Mouse (Mus musculus): ENCODE measurements around the gene Tubb4b.

Tubb4b gene

GRCm38 (mm10) chr2:25225811-25226379, 1.4 kb upstream of the Tubb4b start:
- DNase-seq (ENCODE audit: low read depth, low spot score): no peak

GRCm38 (mm10) chr2:25224766-25225752, 557 bp upstream of the Tubb4b start:
- DNase-seq (ENCODE audit: low read depth, low spot score): no peak

- no peak for DNase-seq (ENCODE audit: low read depth, low spot score)
These were observed 616 bp downstream of the Tubb4b start for GRCm38 (mm10) chr2:25223681-25224491.

- no peak for DNase-seq (ENCODE audit: low read depth, low spot score)
These were observed 3.1 kb downstream of the Tubb4b start for GRCm38 (mm10) chr2:25221331-25221772.

GRCm38 (mm10) chr2:25218445-25218844, 6.1 kb downstream of the Tubb4b start, which contains the start of gene Fam166a:
Gene Fam166a, plus strand, starts transcription at chr2:25218745.
- no peak for DNase-seq (ENCODE audit: low read depth, low spot score)

- no peak for DNase-seq (ENCODE audit: low read depth, low spot score)
These were observed 6.8 kb downstream of the Tubb4b start for GRCm38 (mm10) chr2:25217666-25218065.

- no peak for DNase-seq (ENCODE audit: low read depth, low spot score)
These were observed 10.1 kb downstream of the Tubb4b start, which contains the start of gene Stpg3 for GRCm38 (mm10) chr2:25214444-25214843. Gene Stpg3, minus strand, starts transcription at chr2:25214637.

GRCm38 (mm10) chr2:25213266-25213865, 11.1 kb downstream of the Tubb4b start:
- DNase-seq (ENCODE audit: low read depth, low spot score): no peak

- DNase-seq (ENCODE audit: low read depth, low spot score): peak; percentile 90
These were observed 13.3 kb downstream of the Tubb4b start, which contains the start of gene Nelfb for GRCm38 (mm10) chr2:25211121-25211670. Gene Nelfb, minus strand, starts transcription at chr2:25211489.

- DNase-seq (ENCODE audit: low read depth, low spot score): no peak
These were observed 13.8 kb downstream of the Tubb4b start for GRCm38 (mm10) chr2:25210686-25211085.

GRCm38 (mm10) chr2:25207593-25207992, 16.9 kb downstream of the Tubb4b start:
- no peak for DNase-seq (ENCODE audit: low read depth, low spot score)

GRCm38 (mm10) chr2:25203631-25204214, 20.8 kb downstream of the Tubb4b start:
- no peak for DNase-seq (ENCODE audit: low read depth, low spot score)

GRCm38 (mm10) chr2:25200631-25201030, 23.9 kb downstream of the Tubb4b start:
- no peak for DNase-seq (ENCODE audit: low read depth, low spot score)

- no peak for DNase-seq (ENCODE audit: low read depth, low spot score)
These were observed 26.6 kb downstream of the Tubb4b start for GRCm38 (mm10) chr2:25197946-25198345.

GRCm38 (mm10) chr2:25197191-25197590, 27.3 kb downstream of the Tubb4b start:
- no peak for DNase-seq (ENCODE audit: low read depth, low spot score)

- peak; percentile 88 for DNase-seq (ENCODE audit: low read depth, low spot score)
These were observed 28.1 kb downstream of the Tubb4b start, which contains the start of gene Tor4a for GRCm38 (mm10) chr2:25196172-25196954. Gene Tor4a, minus strand, starts transcription at chr2:25196886.

GRCm38 (mm10) chr2:25195211-25196156, 29.0 kb downstream of the Tubb4b start:
- DNase-seq (ENCODE audit: low read depth, low spot score): peak; percentile 83

- DNase-seq (ENCODE audit: low read depth, low spot score): peak; percentile 55
These were observed 29.9 kb downstream of the Tubb4b start for GRCm38 (mm10) chr2:25194486-25195171.

All from CD4-positive helper T cell, adult 2 months (primary cell).